Mouse (Mus musculus) intestine, embryonic 14.5 days (tissue): ENCODE results near the gene Gimap9. TPM values are rescaled to one million over a fixed set of nuclear protein-coding genes. Genes with fewer than 3 reads are reported as not detected.
A peak's percentile ranks its signal among the peaks of the same experiment; 100 is the strongest.

ENCODE experiments used
- ATAC-seq: fragments of 200-750 bp; cut with Nextera tagmentation; replicated peaks from 2 replicates; pipeline ENCODE4 v1.8.0; 2017; ENCODE audit warnings: low read depth, moderate number of reproducible peaks, moderate TSS enrichment, moderate library complexity; ENCODE audit not compliant: low FRiP score, low TSS enrichment
- DNase-seq: peaks from one replicate; pipeline ENCODE4 v3.0.0-alpha.2; 2018; ENCODE audit warnings: low spot score
- H3K27ac ChIP-seq: fragments of 300-500 bp; sonication (generic); 2 replicates; pipeline ENCODE4 v1.5.1; 2014; ENCODE audit warnings: low read depth, mild to moderate bottlenecking, control low read depth
- H3K27me3 ChIP-seq: fragments of 300-500 bp; sonication (generic); replicated peaks from 2 replicates; pipeline ENCODE4 v1.6.1; 2014; ENCODE audit warnings: low read length, control low read depth; ENCODE audit not compliant: control insufficient read depth, insufficient read depth
- H3K36me3 ChIP-seq: fragments of 300-500 bp; sonication (generic); 2 replicates; pipeline ENCODE4 v1.6.1; 2014; ENCODE audit warnings: low read length, control low read depth; ENCODE audit not compliant: control insufficient read depth, insufficient read depth
- H3K4me1 ChIP-seq: fragments of 300-500 bp; sonication (generic); replicated peaks from 2 replicates; pipeline ENCODE4 v1.6.1; 2014; ENCODE audit warnings: low read length, control low read depth, mixed read lengths; ENCODE audit not compliant: control insufficient read depth, insufficient read depth
- H3K4me2 ChIP-seq: fragments of 300-500 bp; sonication (generic); 2 replicates; pipeline ENCODE4 v1.6.1; 2014; ENCODE audit warnings: low read length
- H3K4me3 ChIP-seq: fragments of 300-500 bp; sonication (generic); 2 replicates; pipeline ENCODE4 v1.5.1; 2014; ENCODE audit warnings: low read depth, low read length, control low read depth, mixed read lengths
- H3K9ac ChIP-seq: fragments of 300-500 bp; sonication (generic); 2 replicates; pipeline ENCODE4 v1.6.1; 2014; ENCODE audit warnings: mild to moderate bottlenecking, low read length
- H3K9me3 ChIP-seq: fragments of 300-500 bp; sonication (generic); 2 replicates; pipeline ENCODE4 v1.6.1; 2016; ENCODE audit warnings: low read length, control low read depth; ENCODE audit not compliant: control insufficient read depth
- WGBS: fragments of 180-500 bp; shearing (Covaris S2); extraction: QIAGEN DNeasy Blood & Tissue Kit; methylation state at CpG from one replicate; pipeline ENCODE4 v1.1.7; 2014; 5-methylcytosine and 5-hydroxymethylcytosine counted together
- polyA plus RNA-seq: library from polyadenylated mRNA; unstranded; fragments of >200 nt; fragmentation: Nextera tagmentation; extraction: Ambion mirVana; gene quantifications from 2 replicates; pipeline ENCODE4 v1.2.1, GENCODE M21; 2014

Gimap9 gene
- polyA plus RNA-seq = 14.1 and 15.9 TPM in 2 replicates

DNA sequence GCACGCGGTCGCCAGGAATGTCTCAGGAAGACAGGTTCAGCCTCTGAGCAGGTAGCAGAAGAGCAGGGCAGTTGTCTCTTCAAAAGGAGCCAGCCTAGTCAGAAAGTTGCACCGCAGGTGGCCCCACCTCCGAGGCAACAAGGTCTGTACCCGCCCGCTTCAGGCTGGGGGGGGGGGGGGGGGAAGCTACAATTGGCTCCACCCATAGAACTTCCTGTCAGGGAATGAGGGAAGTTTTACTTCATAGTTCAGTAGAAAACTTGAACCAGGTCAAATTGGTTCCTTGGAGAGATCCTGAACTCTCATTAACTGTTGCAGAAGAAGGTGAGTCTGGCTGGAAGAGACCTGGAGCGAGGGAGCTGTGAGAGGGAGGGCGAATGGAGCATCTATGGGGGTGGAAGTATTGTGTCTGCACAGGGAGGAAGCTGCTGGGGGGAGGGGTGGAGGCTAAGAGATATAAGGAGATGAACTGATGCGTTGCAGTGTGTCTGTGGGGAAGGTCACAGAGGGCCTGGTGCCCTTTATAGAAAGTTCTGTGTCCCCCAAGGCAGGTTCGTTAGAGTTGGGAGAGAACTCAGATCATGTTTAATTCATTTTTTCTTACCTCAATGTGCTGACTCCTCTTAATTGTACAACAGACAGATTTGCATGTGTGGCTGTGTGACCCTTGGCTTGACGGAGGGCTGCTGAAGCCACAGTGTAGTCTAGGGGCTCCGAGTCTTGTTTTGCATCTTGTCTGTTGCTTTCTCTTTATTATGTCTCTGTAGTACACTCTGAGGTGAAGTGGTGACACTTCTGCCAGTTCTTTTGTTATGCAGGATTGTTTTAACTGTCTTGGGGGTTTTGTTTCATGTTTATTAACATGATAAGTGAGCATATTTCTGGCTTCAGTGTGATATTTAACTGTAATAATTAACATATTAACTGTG is at the start of gene Gimap9:
Gimap9 (plus strand) TSS at position 199 of the 929 bp plus-strand sequence.
- DNase-seq = peak; percentile 75
- Histone ChIP-seq H3K9me3 (no peaks in the 10 kb centered on the region), H3K27me3 (no peaks in the 10 kb centered on the region), H3K4me1 (peaks cover 10% of the 10 kb centered on the region; the same call in 1 of the 2 replicates), H3K27ac (no peak within 1 kb of the TSS), H3K9ac (peak within 1 kb of the TSS; percentile 43), H3K4me3 (peak within 1 kb of the TSS; percentile 38), H3K36me3 (peaks cover 5% of the 10 kb centered on the region; the same call in 1 of the 2 replicates), H3K4me2 (peak within 1 kb of the TSS; percentile 47)
- ATAC-seq = peak; percentile 73
- WGBS = 25% methylated on average over 11 of the region's 13 CpGs

GRCm38 (mm10) chr6:48626464-48626863 is 49.5 kb upstream of the Gimap9 start, which contains the start of gene AI854703:
TSS of gene AI854703 (plus strand) at chr6:48626764.
- ATAC-seq (no peak), DNase-seq (no peak)
- 34% methylated on average over 8 of the region's 8 CpGs for WGBS

GRCm38 (mm10) chr6:48626984-48627383 is 48.9 kb upstream of the Gimap9 start:
- no peaks in the 10 kb centered on the region for H3K9me3 ChIP-seq
- no peak overlapping the region for H3K27ac ChIP-seq
- H3K4me1 ChIP-seq = 0 out of 2 replicates have a peak, but pooled peaks cover 5% of the 10 kb centered on the region
- peaks cover 35% of the 10 kb centered on the region for H3K27me3 ChIP-seq
- H3K4me2 ChIP-seq = peak overlapping the region; percentile 88
- DNase-seq = peak; percentile 75
- H3K4me3 ChIP-seq = peak overlapping the region; percentile 42
- WGBS = under 1% methylated on average over 32 of the region's 32 CpGs
- peak overlapping the region; percentile 44 for H3K9ac ChIP-seq
- no peak for ATAC-seq
- no peaks in the 10 kb centered on the region for H3K36me3 ChIP-seq

More at GRCm38 (mm10) chr6:48626464-48626863, 49.5 kb upstream of the Gimap9 start, which contains the start of gene AI854703:
- H3K27me3 ChIP-seq = peaks cover 35% of the 10 kb centered on the region
- 0 out of 2 replicates have a peak, but pooled peaks cover 5% of the 10 kb centered on the region for H3K4me1 ChIP-seq
- H3K27ac ChIP-seq = no peak within 1 kb of the TSS
- H3K4me3 ChIP-seq = peak within 1 kb of the TSS; percentile 42
- H3K4me2 ChIP-seq = peak within 1 kb of the TSS; percentile 88
- no peaks in the 10 kb centered on the region for H3K36me3 ChIP-seq
- peak within 1 kb of the TSS; percentile 44 for H3K9ac ChIP-seq
- H3K9me3 ChIP-seq = no peaks in the 10 kb centered on the region

GRCm38 (mm10) chr6:48627511-48627924 is 48.4 kb upstream of the Gimap9 start:
- DNase-seq (peak; percentile 61), ATAC-seq (no peak)
- Histone ChIP-seq H3K4me3 (peak overlapping the region; percentile 42), H3K9ac (no peak overlapping the region; the same call in 1 of the 2 replicates), H3K27me3 (peaks cover 35% of the 10 kb centered on the region), H3K9me3 (no peaks in the 10 kb centered on the region), H3K4me2 (peak overlapping the region; percentile 88), H3K4me1 (0 out of 2 replicates have a peak, but pooled peaks cover 5% of the 10 kb centered on the region), H3K27ac (no peak overlapping the region), H3K36me3 (no peaks in the 10 kb centered on the region)
- 4% methylated on average over 7 of the region's 7 CpGs for WGBS

DNA sequence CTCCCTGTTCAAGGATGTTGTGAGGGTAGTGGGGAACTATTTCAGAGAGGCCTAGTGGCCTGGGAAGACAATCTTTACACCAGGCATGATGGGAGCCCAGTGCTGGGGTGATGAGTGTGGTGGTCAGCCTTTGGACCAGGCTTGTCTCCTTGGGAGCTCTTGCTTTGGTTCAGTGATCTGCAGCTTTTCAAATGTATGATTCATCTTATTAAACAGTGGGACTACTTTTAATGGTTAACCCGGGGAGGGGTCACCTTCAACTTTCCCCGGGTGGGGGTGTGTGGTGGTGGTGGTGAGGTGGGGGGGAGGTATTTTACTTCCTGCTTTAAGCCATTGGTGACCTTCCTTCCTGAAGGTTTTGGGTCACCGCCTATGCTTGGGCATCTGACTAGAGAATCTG is 47.6 kb upstream of the Gimap9 start:
- 92% methylated on average over 3 of the region's 3 CpGs for WGBS
- no peaks in the 10 kb centered on the region for H3K36me3 ChIP-seq
- no peak overlapping the region for H3K9ac ChIP-seq
- H3K27me3 ChIP-seq = peaks cover 35% of the 10 kb centered on the region
- ATAC-seq = no peak
- no peak overlapping the region for H3K27ac ChIP-seq
- no peaks in the 10 kb centered on the region for H3K9me3 ChIP-seq
- no peak overlapping the region for H3K4me3 ChIP-seq
- H3K4me1 ChIP-seq = 0 out of 2 replicates have a peak, but pooled peaks cover 5% of the 10 kb centered on the region
- H3K4me2 ChIP-seq = no peak overlapping the region
- DNase-seq = no peak

DNA sequence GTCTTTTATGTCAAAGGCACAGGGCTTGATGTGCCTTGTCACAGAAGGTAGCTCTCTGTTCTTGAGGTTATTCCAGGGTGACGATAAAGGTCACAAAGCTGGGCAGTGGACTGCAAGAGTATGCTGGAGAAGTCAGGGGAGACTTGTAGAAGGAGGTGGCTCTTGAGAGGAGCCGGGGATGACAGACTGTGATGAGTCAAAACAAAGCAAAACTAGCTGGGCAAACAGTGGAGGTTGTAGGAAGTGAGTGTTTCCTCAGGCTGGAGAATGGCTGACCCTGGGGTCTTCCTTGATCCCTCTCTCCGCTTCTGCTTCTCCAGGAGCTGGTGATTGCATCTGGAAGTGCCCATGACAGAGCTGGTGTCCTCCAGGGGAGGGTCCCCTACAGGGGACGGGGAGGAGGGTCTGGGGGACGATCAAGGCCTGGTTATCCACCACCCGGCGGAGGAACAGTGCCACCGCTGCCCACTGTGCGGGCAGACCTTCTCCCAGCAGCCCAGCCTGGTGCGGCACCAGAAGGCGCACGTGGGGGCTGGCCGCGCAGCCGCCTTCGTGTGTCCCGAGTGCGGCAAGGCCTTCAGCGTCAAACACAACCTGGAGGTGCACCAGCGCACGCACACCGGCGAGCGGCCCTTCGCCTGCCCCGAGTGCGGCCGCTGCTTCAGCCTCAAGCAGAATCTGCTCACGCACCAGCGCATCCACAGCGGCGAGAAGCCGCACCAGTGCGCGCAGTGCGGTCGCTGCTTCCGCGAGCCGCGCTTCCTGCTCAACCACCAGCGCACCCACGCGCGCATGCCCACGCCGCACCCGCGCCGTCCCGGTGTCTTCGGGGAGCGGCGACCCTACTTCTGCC is 46.9 kb upstream of the Gimap9 start:
- no peaks in the 10 kb centered on the region for H3K9me3 ChIP-seq
- H3K36me3 ChIP-seq = no peaks in the 10 kb centered on the region
- 5% methylated on average over 54 of the region's 54 CpGs for WGBS
- H3K4me1 ChIP-seq = 0 out of 2 replicates have a peak, but pooled peaks cover 5% of the 10 kb centered on the region
- DNase-seq = peak; percentile 65
- peak overlapping the region; percentile 40 for H3K4me3 ChIP-seq
- peak overlapping the region; percentile 48 for H3K9ac ChIP-seq
- no peak overlapping the region for H3K27ac ChIP-seq
- H3K27me3 ChIP-seq = peaks cover 35% of the 10 kb centered on the region
- H3K4me2 ChIP-seq = peak overlapping the region; percentile 81
- no peak for ATAC-seq

- no peaks in the 10 kb centered on the region for H3K36me3 ChIP-seq
- H3K9ac ChIP-seq = peak overlapping the region; percentile 48
- ATAC-seq = 0 out of 2 replicates have a peak, but pooled peaks have one; percentile 33
- no peak for DNase-seq
- 9% methylated on average over 13 of the region's 13 CpGs for WGBS
- H3K27me3 ChIP-seq = peaks cover 35% of the 10 kb centered on the region
- H3K4me1 ChIP-seq = 0 out of 2 replicates have a peak, but pooled peaks cover 5% of the 10 kb centered on the region
- no peaks in the 10 kb centered on the region for H3K9me3 ChIP-seq
- no peak overlapping the region for H3K27ac ChIP-seq
- H3K4me3 ChIP-seq = peak overlapping the region; percentile 40
- H3K4me2 ChIP-seq = peak overlapping the region; percentile 81
These were observed 46.3 kb upstream of the Gimap9 start for GRCm38 (mm10) chr6:48629661-48630034.

- H3K4me2 ChIP-seq = no peak overlapping the region
- DNase-seq = no peak
- no peak overlapping the region for H3K4me3 ChIP-seq
- 85% methylated on average over 8 of the region's 8 CpGs for WGBS
- 0 out of 2 replicates have a peak, but pooled peaks cover 5% of the 10 kb centered on the region for H3K4me1 ChIP-seq
- no peak overlapping the region for H3K9ac ChIP-seq
- H3K9me3 ChIP-seq = no peaks in the 10 kb centered on the region
- ATAC-seq = no peak
- H3K27ac ChIP-seq = no peak overlapping the region
- peaks cover 32% of the 10 kb centered on the region for H3K27me3 ChIP-seq
- H3K36me3 ChIP-seq = no peaks in the 10 kb centered on the region
These were observed 45.1 kb upstream of the Gimap9 start for GRCm38 (mm10) chr6:48630831-48631230.
